Mouse (Mus musculus) neural tube, embryonic 15.5 days (tissue): ENCODE results near the gene Dpm2. TPM values are rescaled to one million over a fixed set of nuclear protein-coding genes. Genes with fewer than 3 reads are reported as not detected.

Source experiments
- ATAC-seq: fragments of 200-750 bp; cut with Nextera tagmentation; 2 replicates; pipeline ENCODE4 v1.8.0; 2017; ENCODE audit warnings: mild to moderate bottlenecking, moderate TSS enrichment, moderate library complexity; ENCODE audit not compliant: low FRiP score
- H3K27ac ChIP-seq: fragments of 300-500 bp; sonication (generic); replicated peaks from 2 replicates; pipeline ENCODE4 v1.5.1; 2015; ENCODE audit warnings: mild to moderate bottlenecking, inconsistent platforms
- H3K27me3 ChIP-seq: fragments of 300-500 bp; sonication (generic); replicated peaks from 2 replicates; pipeline ENCODE4 v1.6.1; 2015; ENCODE audit warnings: inconsistent platforms
- H3K36me3 ChIP-seq: fragments of 300-500 bp; sonication (generic); 2 replicates; pipeline ENCODE4 v1.6.1; 2015; ENCODE audit warnings: inconsistent platforms
- H3K4me1 ChIP-seq: fragments of 300-500 bp; sonication (generic); 2 replicates; pipeline ENCODE4 v1.6.1; 2015; ENCODE audit warnings: inconsistent platforms
- H3K4me2 ChIP-seq: fragments of 300-500 bp; sonication (generic); 2 replicates; pipeline ENCODE4 v1.6.1; 2015; ENCODE audit warnings: inconsistent platforms, mild to moderate bottlenecking, moderate library complexity
- H3K4me3 ChIP-seq: fragments of 300-500 bp; sonication (generic); replicated peaks from 2 replicates; pipeline ENCODE4 v1.5.1; 2015; ENCODE audit warnings: mild to moderate bottlenecking, inconsistent platforms
- H3K9ac ChIP-seq: fragments of 300-500 bp; sonication (generic); replicated peaks from 2 replicates; pipeline ENCODE4 v1.6.1; 2015; ENCODE audit warnings: mild to moderate bottlenecking, inconsistent platforms
- H3K9me3 ChIP-seq: fragments of 300-500 bp; sonication (generic); replicated peaks from 2 replicates; pipeline ENCODE4 v1.6.1; 2016; ENCODE audit warnings: inconsistent platforms
- WGBS: fragments of 180-500 bp; shearing (Covaris S2); methylation state at CpG from one replicate; pipeline ENCODE4 v1.1.7; 2015; ENCODE audit warnings: mixed read lengths; 5-methylcytosine and 5-hydroxymethylcytosine counted together
- polyA plus RNA-seq: library from polyadenylated mRNA; unstranded; fragments of >200 nt; fragmentation: Nextera tagmentation; extraction: Ambion mirVana; gene quantifications from 2 replicates; pipeline ENCODE4 v1.2.1, GENCODE M21; 2015

Dpm2 gene
- polyA plus RNA-seq, 1 experiment from 2014 or later = 147 TPM

DNA sequence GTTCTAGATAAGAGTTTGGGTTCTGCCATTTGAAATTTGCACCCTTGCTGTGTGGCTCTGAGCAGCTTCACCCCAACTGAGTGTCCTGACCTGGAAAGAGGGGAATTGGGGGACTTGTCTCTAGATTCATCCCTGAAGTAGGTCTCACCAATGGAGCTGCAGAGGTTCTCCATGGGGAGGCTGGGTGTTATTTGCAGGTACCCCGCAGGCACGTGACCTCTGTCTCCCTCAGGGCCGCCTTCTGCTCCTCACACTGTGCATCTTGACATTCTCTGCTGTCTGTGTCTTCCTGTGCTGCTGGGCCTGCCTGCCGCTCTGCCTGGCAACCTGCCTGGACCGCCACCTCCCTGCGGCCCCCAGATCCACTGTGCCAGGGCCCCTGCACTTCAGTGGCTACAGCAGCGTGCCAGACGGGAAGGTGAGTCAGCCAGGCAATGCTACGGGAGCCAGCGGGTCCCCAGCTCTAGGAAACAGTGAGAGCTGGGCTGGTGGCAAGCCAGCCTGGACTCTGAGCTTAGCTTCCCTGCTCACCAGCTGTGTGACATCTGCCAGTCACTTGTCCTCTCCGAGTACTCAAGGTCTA lies 18.6 kb downstream of the Dpm2 start:
- Histone ChIP-seq H3K4me2 (peak overlapping the region; percentile 74), H3K9ac (no peak overlapping the region)
- 61% methylated on average over 11 of the region's 11 CpGs for WGBS

DNA sequence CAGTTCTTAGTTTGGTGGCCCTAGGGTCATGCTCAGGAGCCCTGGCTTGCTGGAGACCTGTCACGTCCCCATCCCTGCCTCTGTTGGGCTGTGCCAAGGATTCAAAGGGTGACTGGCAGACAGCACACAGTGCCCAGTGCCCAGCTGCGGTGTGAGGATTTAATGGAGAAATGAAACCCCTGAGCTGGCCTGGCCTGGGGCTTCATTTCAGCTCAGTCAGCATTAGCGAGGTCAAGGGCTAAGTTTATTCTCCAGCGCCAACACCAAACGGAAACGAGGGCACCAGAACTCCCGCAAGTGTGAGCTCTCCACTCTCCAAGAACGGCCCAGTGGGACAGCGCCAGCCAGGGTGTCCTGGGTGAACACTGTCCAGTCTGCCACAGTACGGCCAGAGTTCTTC lies 19.6 kb downstream of the Dpm2 start:
- H3K4me1 ChIP-seq = peaks cover 41% of the 10 kb centered on the region
- no peak for ATAC-seq
- H3K9me3 ChIP-seq = no peaks in the 10 kb centered on the region
- H3K9ac ChIP-seq = no peak overlapping the region
- H3K4me2 ChIP-seq = no peak overlapping the region
- no peak overlapping the region for H3K27ac ChIP-seq
- H3K27me3 ChIP-seq = no peaks in the 10 kb centered on the region
- 78% methylated on average over 10 of the region's 10 CpGs for WGBS
- no peak overlapping the region for H3K4me3 ChIP-seq
- H3K36me3 ChIP-seq = peaks cover 18% of the 10 kb centered on the region

More for the DNA sequence above, 18.6 kb downstream of the Dpm2 start:
- Histone ChIP-seq H3K36me3 (peaks cover 9% of the 10 kb centered on the region), H3K4me3 (no peak overlapping the region), H3K27ac (no peak overlapping the region), H3K27me3 (no peaks in the 10 kb centered on the region), H3K4me1 (peaks cover 41% of the 10 kb centered on the region), H3K9me3 (no peaks in the 10 kb centered on the region)
- ATAC-seq = no peak

DNA sequence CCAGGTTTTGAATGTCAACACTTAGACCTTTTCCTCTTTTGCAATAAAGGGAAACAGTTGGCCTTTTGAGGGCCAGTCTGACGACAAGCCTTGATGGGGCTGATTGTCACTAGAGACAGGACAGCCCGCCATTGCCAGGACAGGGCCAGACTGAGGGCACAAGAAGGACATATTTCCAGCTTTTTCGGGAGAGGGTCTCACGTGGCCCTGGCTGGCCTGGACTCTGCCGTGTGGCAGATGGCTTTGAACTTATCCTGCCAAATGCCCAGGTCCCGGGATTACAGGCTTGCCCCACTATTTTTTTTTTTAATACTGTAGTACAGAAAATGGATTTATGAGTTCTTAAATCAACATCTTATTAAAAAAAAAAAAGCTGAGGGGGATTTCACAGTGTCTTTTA lies 20.6 kb downstream of the Dpm2 start:
- H3K27ac ChIP-seq = no peak overlapping the region
- no peak overlapping the region for H3K4me3 ChIP-seq
- no peak for ATAC-seq
- no peak overlapping the region for H3K4me2 ChIP-seq
- 75% methylated on average over 6 of the region's 6 CpGs for WGBS
- no peaks in the 10 kb centered on the region for H3K9me3 ChIP-seq
- H3K27me3 ChIP-seq = no peaks in the 10 kb centered on the region
- H3K4me1 ChIP-seq = peaks cover 40% of the 10 kb centered on the region
- H3K9ac ChIP-seq = no peak overlapping the region
- H3K36me3 ChIP-seq = peaks cover 24% of the 10 kb centered on the region

DNA sequence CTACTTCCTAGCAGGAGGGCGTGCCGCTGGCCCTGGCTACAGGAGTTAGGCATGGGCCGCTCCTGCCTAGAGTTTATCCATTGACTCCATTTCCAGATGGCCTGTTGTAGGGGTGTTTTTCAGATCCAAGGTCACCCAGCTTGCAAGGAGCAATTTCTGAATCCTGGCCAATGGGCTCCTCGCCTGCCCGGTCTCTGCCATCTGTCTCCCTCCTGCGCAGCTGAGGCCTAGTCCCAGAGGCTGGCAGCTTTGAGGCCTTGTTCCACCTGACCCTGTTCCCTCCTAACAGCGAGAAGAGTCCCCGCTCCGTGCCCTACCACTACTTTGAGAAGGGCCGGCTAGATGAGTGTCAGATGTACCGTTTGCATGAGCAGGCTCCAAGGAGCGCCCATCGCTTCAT lies 26.1 kb downstream of the Dpm2 start:
- H3K9ac ChIP-seq = no peak overlapping the region
- 83% methylated on average over 13 of the region's 13 CpGs for WGBS
- H3K27me3 ChIP-seq = no peaks in the 10 kb centered on the region
- no peak overlapping the region for H3K4me2 ChIP-seq
- no peak overlapping the region for H3K4me3 ChIP-seq
- ATAC-seq = no peak
- no peak overlapping the region for H3K27ac ChIP-seq
- H3K4me1 ChIP-seq = no peaks in the 10 kb centered on the region
- peaks cover 36% of the 10 kb centered on the region for H3K36me3 ChIP-seq
- no peaks in the 10 kb centered on the region for H3K9me3 ChIP-seq

DNA sequence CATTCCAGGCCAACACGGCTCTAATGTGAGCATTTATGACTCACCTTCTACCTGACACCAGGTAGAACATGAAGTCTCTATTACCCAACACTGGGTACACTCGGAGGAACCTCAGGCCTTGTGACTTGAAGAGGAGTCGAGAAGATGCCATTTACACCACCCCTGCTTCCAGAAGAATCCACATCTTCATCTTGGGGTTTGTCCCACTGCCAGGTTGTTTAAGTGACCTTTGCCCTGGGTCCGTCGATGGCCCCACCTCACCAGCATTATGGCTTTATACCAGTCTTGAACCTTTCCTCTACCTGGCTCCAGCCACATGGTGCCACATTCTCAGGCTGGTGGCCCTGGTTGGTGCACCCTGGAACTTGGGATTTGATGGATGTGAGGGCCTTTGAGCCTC lies 26.6 kb downstream of the Dpm2 start:
- no peaks in the 10 kb centered on the region for H3K9me3 ChIP-seq
- H3K27ac ChIP-seq = no peak overlapping the region
- no peak overlapping the region for H3K9ac ChIP-seq

DNA sequence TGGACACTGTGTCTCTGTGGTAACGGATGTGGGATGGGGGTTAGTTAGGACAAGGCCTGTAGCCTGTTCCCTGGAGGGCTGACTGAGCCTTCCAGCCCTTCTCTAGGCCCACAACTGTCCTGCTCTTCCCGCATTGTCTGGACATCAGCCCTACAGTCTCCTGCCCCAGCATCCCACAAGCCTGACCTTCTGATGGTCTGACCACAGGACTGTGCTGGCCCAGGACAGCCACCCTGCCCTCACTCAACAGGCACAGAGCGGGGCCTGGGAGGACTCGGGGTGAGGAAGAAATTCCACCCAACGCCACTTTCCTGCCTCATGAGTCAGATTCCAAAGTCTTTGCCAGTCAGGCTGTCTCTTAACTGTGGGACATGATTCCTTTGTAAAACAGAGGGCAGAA lies 27.0 kb downstream of the Dpm2 start:
- Histone ChIP-seq H3K27ac (no peak overlapping the region), H3K9me3 (no peaks in the 10 kb centered on the region), H3K36me3 (peaks cover 36% of the 10 kb centered on the region), H3K4me3 (no peak overlapping the region), H3K4me1 (peaks cover 3% of the 10 kb centered on the region; the same call in 1 of the 2 replicates), H3K4me2 (no peak overlapping the region), H3K27me3 (no peaks in the 10 kb centered on the region), H3K9ac (no peak overlapping the region)
- no peak for ATAC-seq
- 94% methylated on average over 5 of the region's 5 CpGs for WGBS

More for the DNA sequence above, 26.6 kb downstream of the Dpm2 start:
- Histone ChIP-seq H3K27me3 (no peaks in the 10 kb centered on the region), H3K4me3 (no peak overlapping the region), H3K4me2 (no peak overlapping the region), H3K36me3 (peaks cover 36% of the 10 kb centered on the region), H3K4me1 (no peaks in the 10 kb centered on the region)
- WGBS = 90% methylated on average over 5 of the region's 5 CpGs
- ATAC-seq = no peak

DNA sequence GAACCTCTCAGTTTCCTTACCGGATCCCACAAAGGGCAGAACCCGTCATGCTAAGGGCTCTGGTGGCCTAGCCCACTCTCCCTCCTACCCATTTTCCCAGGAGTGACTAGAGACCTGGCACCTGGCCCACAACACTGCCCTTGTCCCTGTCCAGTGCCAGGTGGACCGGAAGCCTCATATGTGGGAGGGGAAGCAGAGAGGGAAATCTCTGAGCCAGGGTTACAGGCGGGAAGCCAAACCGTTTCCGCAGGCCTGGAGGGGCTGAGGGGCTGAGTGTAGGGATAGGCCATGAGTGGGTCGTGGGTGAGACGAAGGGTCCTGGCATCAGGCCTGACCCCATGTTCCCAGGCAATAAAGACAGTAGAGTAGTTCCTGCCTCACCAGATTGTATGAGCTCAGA lies 27.8 kb downstream of the Dpm2 start:
- Histone ChIP-seq H3K9ac (no peak overlapping the region), H3K27me3 (no peaks in the 10 kb centered on the region), H3K9me3 (no peaks in the 10 kb centered on the region), H3K27ac (no peak overlapping the region), H3K4me3 (no peak overlapping the region), H3K4me2 (no peak overlapping the region), H3K36me3 (peaks cover 35% of the 10 kb centered on the region), H3K4me1 (peaks cover 4% of the 10 kb centered on the region; the same call in 1 of the 2 replicates)
- WGBS = 81% methylated on average over 8 of the region's 8 CpGs
- no peak for ATAC-seq

DNA sequence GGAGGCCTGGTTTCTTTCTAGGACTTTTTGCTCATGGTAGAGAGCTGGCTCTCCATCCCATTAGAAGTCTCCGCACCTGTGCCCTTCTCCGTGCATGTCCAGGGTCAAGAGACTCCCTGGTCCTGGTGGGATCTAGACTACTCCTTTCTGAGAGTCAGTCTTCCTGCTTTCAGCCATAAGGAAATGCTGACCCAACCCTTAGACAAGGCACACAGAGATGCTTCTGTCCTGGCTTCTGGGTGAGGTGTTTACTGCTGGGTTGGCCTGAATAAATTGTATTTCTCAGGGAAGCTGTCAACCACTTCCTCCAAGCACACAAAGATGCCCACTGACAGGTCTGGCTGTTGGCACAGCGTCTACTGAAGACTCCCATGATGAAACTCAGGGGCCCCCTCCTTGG lies 28.8 kb downstream of the Dpm2 start, which contains the start of gene St6galnac6:
St6galnac6 (plus strand) TSS at position 301 of the 400 bp plus-strand sequence.
- no peak for ATAC-seq
- no peaks in the 10 kb centered on the region for H3K27me3 ChIP-seq
- no peak within 1 kb of the TSS for H3K27ac ChIP-seq
- H3K4me2 ChIP-seq = no peak within 1 kb of the TSS
- peaks cover 26% of the 10 kb centered on the region for H3K36me3 ChIP-seq
- no peaks in the 10 kb centered on the region for H3K9me3 ChIP-seq
- 92% methylated on average over 3 of the region's 3 CpGs for WGBS
- H3K4me3 ChIP-seq = no peak within 1 kb of the TSS
- no peak within 1 kb of the TSS for H3K9ac ChIP-seq
- H3K4me1 ChIP-seq = peaks cover 4% of the 10 kb centered on the region; the same call in 1 of the 2 replicates

DNA sequence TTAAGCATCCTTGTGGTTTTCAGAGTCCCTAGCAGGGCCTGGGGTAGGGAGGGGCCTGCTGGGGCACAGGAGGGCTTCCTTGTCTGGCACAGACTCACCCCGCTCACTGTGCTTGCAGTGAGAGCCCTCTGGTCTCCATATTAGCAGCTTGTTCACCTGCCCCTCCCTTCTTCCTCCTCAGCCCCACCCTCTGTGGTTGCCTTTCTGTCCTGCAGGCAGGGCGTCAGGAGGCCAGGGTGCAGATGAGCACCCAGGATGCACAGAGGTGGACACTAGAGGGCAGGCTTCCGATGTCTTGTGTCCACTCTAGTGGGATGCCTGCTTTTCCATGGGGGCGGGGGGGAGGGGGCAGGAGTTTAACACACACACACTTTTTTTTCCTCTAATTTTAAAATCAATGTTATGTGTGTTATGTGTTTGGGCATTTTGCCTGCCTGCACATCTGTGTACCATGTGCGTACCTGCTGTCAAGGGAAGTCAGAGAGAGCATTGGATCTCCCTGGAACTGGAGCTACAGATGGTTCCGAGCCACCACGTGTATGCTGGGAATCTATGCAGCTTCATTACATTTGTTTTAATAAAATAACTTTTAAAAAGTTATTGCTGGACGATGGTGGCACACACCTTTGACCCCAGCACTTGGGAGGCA lies 30.9 kb downstream of the Dpm2 start:
- Histone ChIP-seq H3K27ac (no peak overlapping the region), H3K4me1 (peaks cover 7% of the 10 kb centered on the region), H3K9me3 (no peaks in the 10 kb centered on the region), H3K9ac (no peak overlapping the region), H3K36me3 (peaks cover 12% of the 10 kb centered on the region), H3K4me2 (no peak overlapping the region), H3K27me3 (no peaks in the 10 kb centered on the region), H3K4me3 (no peak overlapping the region)
- ATAC-seq = no peak
- 40% methylated on average over 8 of the region's 8 CpGs for WGBS

DNA sequence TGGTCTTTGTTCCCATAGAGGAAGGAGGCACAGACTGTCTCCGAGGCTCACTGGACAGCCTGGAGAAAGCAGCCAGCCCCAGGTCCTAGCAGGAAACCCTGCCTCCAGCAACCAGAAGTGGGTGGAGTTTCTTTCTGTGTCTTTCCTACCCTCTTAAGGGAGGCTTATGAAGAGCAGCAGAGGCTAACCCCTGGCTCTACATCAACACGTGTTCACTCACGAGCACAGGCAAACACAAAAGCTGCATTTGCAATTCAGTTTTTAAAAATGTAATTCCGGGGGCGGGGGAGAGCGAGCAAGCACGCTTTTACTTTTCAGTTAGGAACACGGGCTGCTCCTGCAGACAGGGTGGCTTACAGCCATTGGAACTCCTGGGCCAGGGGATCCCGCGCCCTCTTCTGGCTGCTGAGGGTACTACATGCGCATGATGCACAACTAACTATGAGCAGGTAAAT lies 32.0 kb downstream of the Dpm2 start:
- Histone ChIP-seq H3K4me2 (peak overlapping the region; percentile 47), H3K9me3 (no peaks in the 10 kb centered on the region), H3K36me3 (peaks cover 2% of the 10 kb centered on the region; the same call in 1 of the 2 replicates), H3K9ac (no peak overlapping the region), H3K27ac (peak overlapping the region; percentile 38; the same call in 1 of the 2 replicates), H3K4me1 (peaks cover 15% of the 10 kb centered on the region), H3K4me3 (peak overlapping the region; percentile 23), H3K27me3 (no peaks in the 10 kb centered on the region)
- no peak for ATAC-seq
- under 1% methylated on average over 11 of the region's 11 CpGs for WGBS

DNA sequence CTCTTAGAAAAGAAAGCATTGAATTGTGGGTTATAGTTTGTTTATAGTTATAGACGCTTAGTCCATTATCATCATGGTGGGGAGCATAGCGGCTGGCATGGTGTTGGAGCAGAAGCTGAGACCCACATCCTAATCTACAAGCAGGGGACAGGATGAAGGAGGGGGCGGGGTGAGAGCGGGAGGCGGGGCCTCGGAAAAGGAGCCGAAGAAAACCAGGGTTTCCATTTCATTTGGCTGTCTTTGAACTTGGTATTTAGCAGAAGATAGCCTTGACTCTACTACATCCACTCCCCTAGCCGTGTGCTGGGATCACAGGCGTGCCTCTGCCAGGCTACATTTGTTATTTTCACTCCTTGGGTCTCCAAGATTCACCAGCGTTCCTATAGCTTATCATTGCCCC lies 34.0 kb downstream of the Dpm2 start:
- Histone ChIP-seq H3K4me3 (no peak overlapping the region), H3K9me3 (no peaks in the 10 kb centered on the region), H3K4me2 (no peak overlapping the region), H3K27me3 (no peaks in the 10 kb centered on the region), H3K27ac (no peak overlapping the region), H3K9ac (no peak overlapping the region), H3K36me3 (no peaks in the 10 kb centered on the region), H3K4me1 (peaks cover 32% of the 10 kb centered on the region)
- no peak for ATAC-seq
- 50% methylated on average over 10 of the region's 10 CpGs for WGBS
